Mouse (Mus musculus) fat pad, adult 2 months (tissue): ENCODE data around the gene 2310034C09Rik.
"Not testable (repeated sequence)": the region's sequence is repeated elsewhere in the genome, so short reads cannot be mapped to it uniquely, and the experiment has no call there.

Experiments
- DNase-seq: peaks from one replicate; pipeline ENCODE4 v3.0.0-alpha.2; 2011; ENCODE audit warnings: low read depth, low spot score; ENCODE audit errors: extremely low read depth

The 2310034C09Rik gene

DNA sequence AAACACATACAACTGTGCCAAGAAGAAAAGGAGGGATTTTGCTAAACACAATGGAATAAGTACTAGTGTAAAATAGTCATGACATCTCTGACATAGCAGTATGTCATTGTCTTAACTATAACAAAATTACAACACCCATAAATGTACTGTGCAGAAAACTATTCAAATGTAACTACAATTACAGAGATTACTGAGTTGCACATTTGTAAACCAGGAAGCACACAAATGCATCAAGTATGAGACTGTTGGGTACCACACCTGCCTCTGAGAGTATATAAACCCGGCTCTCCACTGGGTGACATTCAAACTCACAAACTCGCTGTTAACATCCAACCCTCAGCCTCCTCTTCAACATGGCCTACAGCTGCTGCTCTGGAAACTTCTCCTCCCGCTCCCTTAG, at the start of gene 2310034C09Rik:
TSS of gene 2310034C09Rik (plus strand) at position 301 of the 400 bp plus-strand sequence.
- not testable (repeated sequence) for DNase-seq

- DNase-seq = no peak
These were observed 47.9 kb upstream of the 2310034C09Rik start for GRCm38 (mm10) chr16:88710757-88711156.

- DNase-seq = no peak
These were observed 47.4 kb upstream of the 2310034C09Rik start for GRCm38 (mm10) chr16:88711245-88711644.

DNA sequence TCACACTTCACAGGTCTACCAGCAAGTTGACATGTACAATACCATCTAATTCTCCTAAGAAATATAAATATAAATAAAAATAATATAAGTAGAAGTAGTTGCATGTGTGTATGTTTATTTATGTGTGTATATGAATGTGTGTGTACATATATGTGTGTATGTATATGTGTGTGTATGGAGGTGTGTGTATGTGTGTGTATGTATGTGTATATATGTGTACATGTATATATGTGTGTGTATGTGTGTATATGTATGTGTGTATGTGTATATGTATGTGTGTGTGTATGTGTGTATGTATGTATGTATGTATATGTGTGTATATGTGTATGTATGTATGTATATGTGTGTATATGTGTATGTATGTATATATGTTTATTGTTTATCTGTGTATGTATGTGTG, 42.1 kb upstream of the 2310034C09Rik start:
- no peak for DNase-seq

DNA sequence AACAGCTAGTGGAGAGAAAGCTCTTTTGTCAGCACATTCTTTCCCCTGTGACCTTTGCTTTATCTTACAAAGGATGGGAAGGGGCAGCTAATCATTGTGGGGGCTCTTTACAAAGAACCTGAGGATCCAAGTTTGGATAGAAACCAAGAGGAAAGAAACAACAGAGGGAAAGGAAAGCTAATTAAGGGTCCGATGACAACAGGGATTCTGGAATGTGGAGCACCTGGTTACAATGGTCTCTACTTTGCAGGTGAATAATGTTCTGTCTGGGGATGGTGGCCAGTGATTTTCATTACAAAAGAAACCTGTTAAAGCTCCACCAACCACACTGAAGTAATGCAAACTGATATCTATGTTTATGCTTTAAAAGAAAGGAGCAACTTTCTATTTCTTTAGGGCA, 38.6 kb upstream of the 2310034C09Rik start:
- DNase-seq = no peak

- no peak for DNase-seq
These were observed 29.8 kb upstream of the 2310034C09Rik start, which contains the start of gene Krtap13-1 for GRCm38 (mm10) chr16:88728812-88729275. TSS of gene Krtap13-1 (plus strand) at chr16:88728862.

DNA sequence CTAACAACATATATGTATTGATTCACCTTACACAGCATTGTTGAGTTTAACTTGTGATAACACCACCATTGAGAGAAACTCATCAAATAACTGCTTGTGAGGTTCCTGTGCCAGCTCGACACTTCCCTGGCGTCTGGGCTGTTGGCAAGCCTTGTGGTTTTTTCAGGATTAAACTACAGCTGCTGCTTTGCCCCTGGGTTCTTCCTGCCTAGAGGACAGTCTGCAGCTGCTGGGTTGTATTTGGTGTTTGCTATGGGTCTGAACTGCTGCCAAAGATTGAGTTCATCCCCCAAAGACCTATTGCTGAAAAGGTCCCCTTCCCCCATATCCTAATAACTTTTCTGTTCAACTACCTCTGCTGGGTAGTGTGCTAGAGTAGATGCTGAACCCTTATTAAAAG, 23.3 kb upstream of the 2310034C09Rik start:
- no peak for DNase-seq

GRCm38 (mm10) chr16:88744750-88745340, 13.8 kb upstream of the 2310034C09Rik start:
- DNase-seq = peak; percentile 88

GRCm38 (mm10) chr16:88747943-88748342, 10.7 kb upstream of the 2310034C09Rik start:
- DNase-seq = no peak

- not testable (repeated sequence) for DNase-seq
These were observed 7.1 kb upstream of the 2310034C09Rik start, which contains the start of gene Krtap13 for GRCm38 (mm10) chr16:88751535-88751934. TSS of gene Krtap13 (minus strand) at chr16:88751635.

DNA sequence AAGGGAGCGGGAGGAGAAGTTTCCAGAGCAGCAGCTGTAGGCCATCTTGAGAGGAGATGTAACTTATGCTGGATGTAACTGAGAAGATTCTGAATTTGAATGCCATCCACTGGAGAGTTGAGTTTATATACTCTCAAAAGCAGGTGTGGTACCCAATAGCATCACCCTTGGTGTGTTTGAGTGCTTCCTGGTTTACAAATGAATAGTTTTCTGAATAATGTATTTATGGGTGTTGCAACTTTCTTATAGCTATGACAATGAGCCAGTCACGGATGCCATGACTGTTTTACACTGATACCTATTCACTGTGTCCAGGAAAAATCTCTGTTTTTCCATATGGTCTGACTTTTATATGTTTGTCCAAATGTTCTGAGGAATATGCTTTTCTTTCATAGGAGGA, 15.5 kb downstream of the 2310034C09Rik start, which contains the start of gene 2310057N15Rik:
TSS of gene 2310057N15Rik (minus strand) at position 101 of the 400 bp plus-strand sequence.
- DNase-seq = no peak

DNA sequence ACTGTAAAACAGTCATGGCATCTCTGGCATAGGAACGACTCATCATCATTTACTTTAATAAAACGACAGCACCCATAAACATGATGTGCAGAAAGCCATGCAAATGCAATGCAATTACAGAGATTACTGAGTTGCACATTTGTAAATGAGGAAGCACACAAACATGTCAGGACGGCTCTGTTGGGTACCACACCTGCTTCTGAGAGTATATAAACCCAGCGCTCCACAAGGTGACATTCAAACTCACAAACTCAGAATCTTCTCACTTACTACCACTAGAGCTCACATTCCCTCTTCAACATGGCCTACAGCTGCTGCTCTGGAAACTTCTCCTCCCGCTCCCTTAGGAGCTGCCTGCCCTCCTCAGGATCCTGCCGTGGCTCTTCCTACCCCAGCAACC, 18.9 kb downstream of the 2310034C09Rik start, which contains the start of gene Gm5965:
TSS of gene Gm5965 (plus strand) at position 301 of the 400 bp plus-strand sequence.
- DNase-seq = no peak

DNA sequence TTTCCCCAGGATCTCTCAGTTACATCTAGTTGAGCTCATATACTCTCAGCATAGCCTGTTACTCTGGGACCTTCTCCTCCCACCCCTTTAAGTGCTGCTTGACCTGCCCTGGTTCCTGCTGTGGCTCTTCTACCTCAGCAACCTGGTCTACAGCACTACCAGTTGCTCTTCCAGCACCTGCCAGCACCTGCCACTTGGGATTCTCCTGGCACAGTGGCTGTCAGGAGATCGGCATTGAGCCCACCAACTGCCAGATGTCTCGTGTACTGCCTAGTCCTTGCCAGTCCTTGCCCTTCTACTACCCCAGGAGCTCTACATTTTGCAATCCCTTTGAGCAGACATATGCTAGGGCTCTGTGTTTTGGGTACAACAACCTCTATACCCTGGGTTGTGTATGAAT, 28.1 kb downstream of the 2310034C09Rik start:
- DNase-seq = no peak
